Mouse (Mus musculus): Measurements from ENCODE around the gene Rps6kc1. TPM values are rescaled to one million over a fixed set of nuclear protein-coding genes. Genes with fewer than 3 reads are reported as not detected.
"Not testable (repeated sequence)": the region's sequence is repeated elsewhere in the genome, so short reads cannot be mapped to it uniquely, and the experiment has no call there.

Rps6kc1 gene
- polyA plus RNA-seq, 1 experiment from 2014 or later = 26.5 TPM

- WGBS = 0% methylated on average over 61 of the region's 79 CpGs
- peak overlapping the region; percentile 90 for H3K9ac ChIP-seq (replicated peaks)
- ATAC-seq (ENCODE audit: low FRiP score) = peak; percentile 98
- no peaks in the 10 kb centered on the region for H3K9me3 ChIP-seq (replicated peaks)
- peaks cover 5% of the 10 kb centered on the region; the same call in 1 of the 2 replicates for H3K36me3 ChIP-seq
- H3K4me1 ChIP-seq = peaks cover 21% of the 10 kb centered on the region
- H3K27me3 ChIP-seq (replicated peaks) = no peaks in the 10 kb centered on the region
- peak overlapping the region; percentile 86 for H3K4me3 ChIP-seq (replicated peaks)
- peak overlapping the region; percentile 66 for H3K4me2 ChIP-seq
- peak overlapping the region; percentile 100 for H3K27ac ChIP-seq (replicated peaks)
Measured at GRCm38 (mm10) chr1:190928370-190929009, 16.9 kb upstream of the Rps6kc1 start.

DNA sequence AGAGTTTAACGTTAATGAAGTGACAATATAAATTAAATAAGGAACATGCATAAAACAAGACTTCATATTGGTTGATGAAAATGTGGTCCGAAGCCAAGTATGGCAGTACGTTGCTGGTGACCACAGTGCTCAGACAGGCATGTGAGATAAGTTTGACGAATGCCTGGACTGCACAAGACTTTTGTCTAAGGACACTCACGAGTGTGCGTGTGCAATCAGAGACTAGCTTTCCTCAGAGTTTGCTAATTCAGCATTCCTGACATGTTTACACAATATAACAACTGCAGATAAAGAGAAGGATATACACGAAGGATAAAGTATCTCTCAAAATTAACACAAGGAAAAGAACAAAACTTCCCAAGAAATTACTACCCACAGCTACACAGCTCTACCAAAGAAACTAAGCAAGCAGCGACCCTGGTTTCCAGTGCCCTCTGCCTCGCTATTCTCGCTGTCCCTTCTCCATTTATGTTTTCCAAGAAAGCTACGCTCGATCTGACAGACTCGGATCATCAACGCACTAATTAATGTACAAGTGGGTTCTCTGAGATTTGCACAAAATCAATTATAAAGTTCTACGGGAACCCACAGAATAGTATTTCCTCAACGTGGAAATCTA lies 16.3 kb upstream of the Rps6kc1 start:
- Histone ChIP-seq H3K9me3 (replicated peaks) (no peaks in the 10 kb centered on the region), H3K4me2 (peak overlapping the region; percentile 66), H3K9ac (replicated peaks) (peak overlapping the region; percentile 90), H3K36me3 (0 out of 2 replicates have a peak, but pooled peaks cover 3% of the 10 kb centered on the region), H3K4me3 (replicated peaks) (peak overlapping the region; percentile 86), H3K27me3 (replicated peaks) (no peaks in the 10 kb centered on the region), H3K4me1 (peaks cover 21% of the 10 kb centered on the region), H3K27ac (replicated peaks) (peak overlapping the region; percentile 100)
- 22% methylated on average over 16 of the region's 16 CpGs for WGBS
- peak; percentile 31 for ATAC-seq (ENCODE audit: low FRiP score)

DNA sequence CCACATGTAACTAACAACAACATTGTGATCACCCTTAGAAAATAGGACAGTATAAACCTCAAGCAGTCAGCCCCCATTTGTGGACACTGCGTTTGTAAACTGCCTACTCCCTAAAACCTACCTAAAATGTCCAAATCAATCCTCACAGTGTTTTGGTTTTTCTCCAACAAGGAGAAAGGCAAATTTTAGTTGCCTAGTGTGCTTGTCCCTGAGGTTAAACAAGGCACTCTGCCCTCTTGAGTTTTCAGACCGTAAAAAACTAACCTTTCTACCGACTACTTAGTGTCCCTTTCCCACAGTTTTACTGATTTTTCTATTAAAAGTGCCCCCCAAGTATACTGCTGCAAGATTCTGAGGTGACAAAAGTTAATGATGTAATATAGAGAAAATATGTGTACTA lies 15.7 kb upstream of the Rps6kc1 start:
- no peaks in the 10 kb centered on the region for H3K9me3 ChIP-seq (replicated peaks)
- no peak overlapping the region for H3K9ac ChIP-seq (replicated peaks)
- peaks cover 21% of the 10 kb centered on the region for H3K4me1 ChIP-seq
- ATAC-seq (ENCODE audit: low FRiP score) = no peak
- H3K4me3 ChIP-seq (replicated peaks) = no peak overlapping the region
- H3K4me2 ChIP-seq = peak overlapping the region; percentile 66
- no peaks in the 10 kb centered on the region for H3K36me3 ChIP-seq
- 92% methylated on average over 3 of the region's 3 CpGs for WGBS
- no peak overlapping the region for H3K27ac ChIP-seq (replicated peaks)
- H3K27me3 ChIP-seq (replicated peaks) = no peaks in the 10 kb centered on the region; the same call in 1 of the 2 replicates

GRCm38 (mm10) chr1:190924812-190925211 lies 13.2 kb upstream of the Rps6kc1 start, which contains the start of gene Angel2:
Gene Angel2 (plus strand): TSS chr1:190925112.
- not testable (repeated sequence) for H3K9me3 ChIP-seq (replicated peaks); H3K9ac ChIP-seq (replicated peaks); H3K27ac ChIP-seq (replicated peaks); H3K36me3 ChIP-seq; H3K27me3 ChIP-seq (replicated peaks); ATAC-seq (ENCODE audit: low FRiP score); H3K4me2 ChIP-seq; H3K4me3 ChIP-seq (replicated peaks)
- 82% methylated on average over 3 of the region's 3 CpGs for WGBS
- peaks cover 15% of the 10 kb centered on the region for H3K4me1 ChIP-seq

- Histone ChIP-seq H3K4me3 (replicated peaks) (no peak overlapping the region), H3K27ac (replicated peaks) (no peak overlapping the region), H3K9me3 (replicated peaks) (no peaks in the 10 kb centered on the region), H3K4me1 (no peaks in the 10 kb centered on the region), H3K36me3 (no peaks in the 10 kb centered on the region), H3K4me2 (no peak overlapping the region), H3K27me3 (replicated peaks) (no peaks in the 10 kb centered on the region; the same call in 1 of the 2 replicates), H3K9ac (replicated peaks) (no peak overlapping the region)
- ATAC-seq (ENCODE audit: low FRiP score) = no peak
- 77% methylated on average over 8 of the region's 8 CpGs for WGBS
Measured at GRCm38 (mm10) chr1:190919725-190920469, 8.3 kb upstream of the Rps6kc1 start.

GRCm38 (mm10) chr1:190918938-190919337 lies 7.4 kb upstream of the Rps6kc1 start:
- WGBS = 64% methylated on average over 7 of the region's 7 CpGs
- H3K9me3 ChIP-seq (replicated peaks) = no peaks in the 10 kb centered on the region
- H3K4me2 ChIP-seq = no peak overlapping the region
- H3K36me3 ChIP-seq = no peaks in the 10 kb centered on the region
- H3K4me1 ChIP-seq = no peaks in the 10 kb centered on the region
- peaks cover 4% of the 10 kb centered on the region; the same call in 1 of the 2 replicates for H3K27me3 ChIP-seq (replicated peaks)
- ATAC-seq (ENCODE audit: low FRiP score) = no peak
- no peak overlapping the region for H3K4me3 ChIP-seq (replicated peaks)
- no peak overlapping the region for H3K9ac ChIP-seq (replicated peaks)
- H3K27ac ChIP-seq (replicated peaks) = no peak overlapping the region

DNA sequence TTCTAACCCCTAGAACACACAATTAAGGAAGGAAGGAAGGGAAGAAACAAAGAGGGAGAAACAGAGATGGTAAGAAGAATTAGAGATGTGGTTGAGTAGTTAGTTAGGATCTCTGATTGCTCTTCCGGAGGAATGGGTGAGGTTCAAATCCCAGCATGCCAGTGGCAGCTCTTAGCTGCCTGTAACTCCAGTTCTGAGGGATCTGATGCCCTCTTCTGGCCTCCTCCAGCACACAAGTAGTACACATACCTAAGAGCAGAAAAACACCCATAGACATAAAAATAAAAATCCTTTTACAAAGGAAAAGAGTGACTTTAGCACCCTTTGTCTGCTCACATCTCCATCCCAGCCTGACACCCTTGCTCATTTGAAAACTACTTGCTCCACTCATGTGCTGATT lies 1.1 kb upstream of the Rps6kc1 start:
- ATAC-seq (ENCODE audit: low FRiP score) = no peak
- Histone ChIP-seq H3K36me3 (no peaks in the 10 kb centered on the region), H3K4me1 (peaks cover 36% of the 10 kb centered on the region), H3K4me2 (peak overlapping the region; percentile 73; the same call in 1 of the 2 replicates), H3K9me3 (replicated peaks) (no peaks in the 10 kb centered on the region), H3K27me3 (replicated peaks) (peaks cover 5% of the 10 kb centered on the region; the same call in 1 of the 2 replicates), H3K9ac (replicated peaks) (no peak overlapping the region), H3K4me3 (replicated peaks) (peak overlapping the region; percentile 99; the same call in 1 of the 2 replicates), H3K27ac (replicated peaks) (peak overlapping the region; percentile 80; the same call in 1 of the 2 replicates)
- WGBS = 36% methylated on average over 1 of the region's 1 CpGs

GRCm38 (mm10) chr1:190910836-190911235 lies 734 bp downstream of the Rps6kc1 start:
- WGBS = 76% methylated on average over 6 of the region's 6 CpGs
- peak; percentile 21; the same call in 1 of the 2 replicates for ATAC-seq (ENCODE audit: low FRiP score)
- peak overlapping the region; percentile 99 for H3K4me3 ChIP-seq (replicated peaks)
- H3K4me2 ChIP-seq = peak overlapping the region; percentile 73
- peaks cover 36% of the 10 kb centered on the region for H3K4me1 ChIP-seq
- H3K27ac ChIP-seq (replicated peaks) = peak overlapping the region; percentile 80; the same call in 1 of the 2 replicates
- no peaks in the 10 kb centered on the region for H3K9me3 ChIP-seq (replicated peaks)
- H3K9ac ChIP-seq (replicated peaks) = peak overlapping the region; percentile 93
- peaks cover 5% of the 10 kb centered on the region; the same call in 1 of the 2 replicates for H3K27me3 ChIP-seq (replicated peaks)
- H3K36me3 ChIP-seq = no peaks in the 10 kb centered on the region

GRCm38 (mm10) chr1:190904714-190905113 lies 6.9 kb downstream of the Rps6kc1 start:
- H3K9ac ChIP-seq (replicated peaks) = no peak overlapping the region
- H3K4me2 ChIP-seq = no peak overlapping the region
- no peak for ATAC-seq (ENCODE audit: low FRiP score)
- no peaks in the 10 kb centered on the region for H3K9me3 ChIP-seq (replicated peaks)
- H3K4me3 ChIP-seq (replicated peaks) = no peak overlapping the region
- H3K27me3 ChIP-seq (replicated peaks) = no peaks in the 10 kb centered on the region
- H3K36me3 ChIP-seq = peaks cover 16% of the 10 kb centered on the region
- 86% methylated on average over 16 of the region's 16 CpGs for WGBS
- H3K4me1 ChIP-seq = peaks cover 12% of the 10 kb centered on the region
- H3K27ac ChIP-seq (replicated peaks) = 0 out of 2 replicates have a peak overlapping the region, but pooled peaks have one; percentile 43

GRCm38 (mm10) chr1:190904136-190904535 lies 7.4 kb downstream of the Rps6kc1 start:
- Histone ChIP-seq H3K27me3 (replicated peaks) (no peaks in the 10 kb centered on the region), H3K4me2 (no peak overlapping the region), H3K27ac (replicated peaks) (no peak overlapping the region), H3K9ac (replicated peaks) (no peak overlapping the region), H3K36me3 (peaks cover 17% of the 10 kb centered on the region), H3K4me1 (peaks cover 6% of the 10 kb centered on the region), H3K4me3 (replicated peaks) (no peak overlapping the region), H3K9me3 (replicated peaks) (no peaks in the 10 kb centered on the region)
- WGBS = 94% methylated on average over 3 of the region's 3 CpGs
- no peak for ATAC-seq (ENCODE audit: low FRiP score)

- no peak overlapping the region for H3K27ac ChIP-seq (replicated peaks)
- H3K27me3 ChIP-seq (replicated peaks) = no peaks in the 10 kb centered on the region
- 63% methylated on average over 2 of the region's 2 CpGs for WGBS
- no peak overlapping the region for H3K9ac ChIP-seq (replicated peaks)
- no peaks in the 10 kb centered on the region; the same call in 1 of the 2 replicates for H3K4me1 ChIP-seq
- H3K36me3 ChIP-seq = peaks cover 37% of the 10 kb centered on the region
- H3K4me3 ChIP-seq (replicated peaks) = no peak overlapping the region
- no peaks in the 10 kb centered on the region for H3K9me3 ChIP-seq (replicated peaks)
- no peak overlapping the region for H3K4me2 ChIP-seq
- ATAC-seq (ENCODE audit: low FRiP score) = no peak
Measured at GRCm38 (mm10) chr1:190901082-190901481, 10.5 kb downstream of the Rps6kc1 start.
